Mouse (Mus musculus): ENCODE measurements at regions not wholly inside any gene's neighbourhood (a gene's known extent, or its start where the extent isn't known, plus 50 kb on each side); places are given as distances from the start of the nearest gene placed in this dataset.
A peak's percentile ranks its signal among the peaks of the same experiment; 100 is the strongest.

DNA sequence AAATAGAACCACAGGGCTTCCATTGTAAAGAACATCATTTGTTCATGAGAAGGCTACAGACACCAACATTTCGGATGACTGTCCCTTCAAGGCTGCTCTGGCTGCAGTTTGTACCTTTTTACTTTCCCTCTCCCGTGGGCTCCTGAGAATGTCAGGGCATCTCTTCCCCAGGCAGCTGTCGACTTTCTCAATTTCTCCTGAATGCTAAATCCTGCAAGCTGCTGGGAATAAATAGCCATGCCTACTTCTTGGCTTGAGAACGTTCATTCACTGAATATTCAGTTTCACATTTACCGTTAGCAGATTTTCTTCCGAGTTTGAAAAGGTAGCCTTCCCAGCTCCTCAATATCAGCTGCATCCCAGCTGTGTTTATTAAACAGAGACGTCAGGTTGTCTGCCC is 176.2 kb upstream of the Cep162 start:
- Histone ChIP-seq H3K27ac (ENCODE audit: insufficient read depth, low read depth) (no peak overlapping the region), H3K9ac (ENCODE audit: insufficient read depth, low read depth) (no peak overlapping the region), H3K4me1 (ENCODE audit: control insufficient read depth in 1 of 2, insufficient read depth in 2 of 2) (no peaks in the 10 kb centered on the region), H3K27me3 (replicated peaks) (no peaks in the 10 kb centered on the region), H3K79me2 (replicated peaks; ENCODE audit: control insufficient read depth, extremely low read depth, insufficient read depth, poor library complexity, severe bottlenecking) (no peaks in the 10 kb centered on the region), H3K4me3 (replicated peaks in 1 of 3; ENCODE audit: low read depth in 2 of 3, low read length in 2 of 3, poor library complexity in 1 of 3) (no peak overlapping the region), H3K9me3 (replicated peaks; ENCODE audit: low read length) (no peaks in the 10 kb centered on the region), H3K36me3 (replicated peaks in 1 of 2; ENCODE audit: control insufficient read depth in 1 of 2, insufficient read depth in 1 of 2, low read length in 1 of 2) (no peaks in the 10 kb centered on the region), H3K4me2 (ENCODE audit: insufficient read depth, low read depth, poor library complexity, severe bottlenecking) (no peak overlapping the region)
- dilution Hi-C loops (cut with MboI; ENCODE audit: extremely low pct_ligation_motif_present, extremely low pct_unique_long_range_greater_than_20kb, low sequenced_read_pairs) (no loop called here), in situ Hi-C loops (cut with MboI; ENCODE audit: low pct_ligation_motif_present, low pct_unique_long_range_greater_than_20kb, low sequenced_read_pairs) (no loop called here)
- DNase-seq (ENCODE audit: extremely low read depth), result no peak
- TF ChIP-seq E2F4 (IDR thresholded peaks at IDR 0.05; ENCODE audit: insufficient replicate concordance, low read depth, low read length) (no peak), ELF1 (IDR thresholded peaks at IDR 0.05; ENCODE audit: low read depth, low read length) (no peak), MAX (IDR thresholded peaks at IDR 0.05; ENCODE audit: low read length) (no peak), ZMIZ1 (IDR thresholded peaks at IDR 0.05; ENCODE audit: low read depth, low read length) (no peak), RAD21 (IDR thresholded peaks at IDR 0.05; ENCODE audit: low read depth, low read length) (no peak), MYC (IDR thresholded peaks at IDR 0.05; ENCODE audit: low read depth, low read length) (no peak), SMC3 (IDR thresholded peaks at IDR 0.05; ENCODE audit: low read depth, low read length) (no peak), BHLHE40 (IDR thresholded peaks at IDR 0.05; ENCODE audit: low read depth, low read length) (no peak), POLR2AphosphoS2 (IDR thresholded peaks at IDR 0.05; ENCODE audit: low read depth, low read length) (no peak), PAX5 (IDR thresholded peaks at IDR 0.05; ENCODE audit: low read length) (no peak), EP300 (IDR thresholded peaks at IDR 0.05; ENCODE audit: low read length) (no peak), ZKSCAN1 (IDR thresholded peaks at IDR 0.05; ENCODE audit: borderline replicate concordance, low read depth, low read length) (no peak), ETS1 (conservative IDR thresholded peaks at IDR 0.05; ENCODE audit: low read depth, low read length) (no peak)

DNA sequence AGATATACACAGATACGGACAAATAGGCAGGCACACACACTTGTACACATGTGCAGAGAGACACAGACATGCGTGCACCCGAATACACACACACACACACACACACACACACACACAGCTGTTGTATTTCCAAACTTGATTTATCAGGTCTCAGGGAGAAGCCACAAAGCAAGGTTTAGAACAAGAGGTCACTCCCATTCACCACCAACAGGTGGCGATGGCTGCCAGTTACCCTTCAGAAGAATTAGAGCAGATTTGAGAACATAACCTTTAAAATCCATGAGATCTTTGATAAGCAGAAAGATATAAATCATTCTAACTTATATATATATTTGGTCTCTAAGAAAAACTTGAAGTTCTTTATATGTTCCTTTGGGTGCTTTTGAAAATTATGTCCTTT is 169.9 kb upstream of the Cep162 start:
- Histone ChIP-seq H3K27me3 (replicated peaks) (no peaks in the 10 kb centered on the region), H3K9me3 (replicated peaks; ENCODE audit: low read length) (no peaks in the 10 kb centered on the region), H3K4me3 (replicated peaks in 1 of 3; ENCODE audit: low read depth in 2 of 3, low read length in 2 of 3, poor library complexity in 1 of 3) (no peak overlapping the region), H3K27ac (ENCODE audit: insufficient read depth, low read depth) (no peak overlapping the region), H3K36me3 (replicated peaks in 1 of 2; ENCODE audit: control insufficient read depth in 1 of 2, insufficient read depth in 1 of 2, low read length in 1 of 2) (no peaks in the 10 kb centered on the region), H3K79me2 (replicated peaks; ENCODE audit: control insufficient read depth, extremely low read depth, insufficient read depth, poor library complexity, severe bottlenecking) (no peaks in the 10 kb centered on the region), H3K4me2 (ENCODE audit: insufficient read depth, low read depth, poor library complexity, severe bottlenecking) (no peak overlapping the region), H3K9ac (ENCODE audit: insufficient read depth, low read depth) (no peak overlapping the region), H3K4me1 (ENCODE audit: control insufficient read depth in 1 of 2, insufficient read depth in 2 of 2) (no peaks in the 10 kb centered on the region)
- DNase-seq (ENCODE audit: extremely low read depth), result peak; percentile 55
- in situ Hi-C loops (cut with MboI; ENCODE audit: low pct_ligation_motif_present, low pct_unique_long_range_greater_than_20kb, low sequenced_read_pairs), result no loop called here
- TF ChIP-seq ETS1 (conservative IDR thresholded peaks at IDR 0.05; ENCODE audit: low read depth, low read length) (no peak), RCOR1 (conservative IDR thresholded peaks at IDR 0.05; ENCODE audit: low read depth, low read length) (no peak), CTCF (conservative IDR thresholded peaks at IDR 0.05 in 1 of 2, IDR thresholded peaks at IDR 0.05 in 1 of 2; ENCODE audit: low read depth in 2 of 2, low read length in 2 of 2) (peak; percentile 43 to 59), RAD21 (IDR thresholded peaks at IDR 0.05; ENCODE audit: low read depth, low read length) (peak; percentile 44), TCF12 (IDR thresholded peaks at IDR 0.05; ENCODE audit: low read depth, low read length) (no peak), SMC3 (IDR thresholded peaks at IDR 0.05; ENCODE audit: low read depth, low read length) (peak; percentile 49), USF2 (conservative IDR thresholded peaks at IDR 0.05; ENCODE audit: low read depth, low read length) (no peak), ELF1 (IDR thresholded peaks at IDR 0.05; ENCODE audit: low read depth, low read length) (no peak)
- dilution Hi-C loops (cut with MboI; ENCODE audit: extremely low pct_ligation_motif_present, extremely low pct_unique_long_range_greater_than_20kb, low sequenced_read_pairs), result no loop called here
